Mouse (Mus musculus): Measurements from ENCODE around the gene Tnfrsf4. TPM values are rescaled to one million over a fixed set of nuclear protein-coding genes. Genes with fewer than 3 reads are reported as not detected.

Tnfrsf4 gene
- polyA plus RNA-seq (2015; fragmentation: Nextera tagmentation; extraction: Ambion mirVana), result 0.23 and 0.51 TPM in 2 replicates

- H3K4me3 ChIP-seq (replicated peaks), result no peak within 1 kb of the TSS
- no peaks in the 10 kb centered on the region for H3K4me1 ChIP-seq (replicated peaks)
- WGBS (ENCODE audit: insufficient replicate concordance), result 69% methylated on average over 8 of the region's 8 CpGs
- H3K9me3 ChIP-seq (replicated peaks), result no peaks in the 10 kb centered on the region
- H3K27me3 ChIP-seq, result no peaks in the 10 kb centered on the region
- ATAC-seq (ENCODE audit: insufficient read depth), result no peak
- no peak within 1 kb of the TSS for H3K9ac ChIP-seq
- H3K4me2 ChIP-seq, result no peak within 1 kb of the TSS
- peaks cover 66% of the 10 kb centered on the region for H3K36me3 ChIP-seq (replicated peaks)
- H3K27ac ChIP-seq (replicated peaks), result no peak within 1 kb of the TSS
These were observed at the start of gene Tnfrsf4 for GRCm38 (mm10) chr4:156013637-156014036. Gene Tnfrsf4 (plus strand): TSS chr4:156013843.

- peaks cover 37% of the 10 kb centered on the region for H3K36me3 ChIP-seq (replicated peaks)
- H3K27me3 ChIP-seq, result no peaks in the 10 kb centered on the region
- peak overlapping the region; percentile 21; the same call in 1 of the 2 replicates for H3K9ac ChIP-seq
- H3K4me1 ChIP-seq (replicated peaks), result peaks cover 82% of the 10 kb centered on the region
- peak overlapping the region; percentile 75; the same call in 1 of the 2 replicates for H3K27ac ChIP-seq (replicated peaks)
- no peak for ATAC-seq (ENCODE audit: insufficient read depth)
- H3K9me3 ChIP-seq (replicated peaks), result no peaks in the 10 kb centered on the region
- peak overlapping the region; percentile 97 for H3K4me2 ChIP-seq
- 78% methylated on average over 11 of the region's 11 CpGs for WGBS (ENCODE audit: insufficient replicate concordance)
- H3K4me3 ChIP-seq (replicated peaks), result no peak overlapping the region
These were observed 49.2 kb upstream of the Tnfrsf4 start for GRCm38 (mm10) chr4:155964396-155964795.

- ATAC-seq (ENCODE audit: insufficient read depth), result peak; percentile 78
- H3K27ac ChIP-seq (replicated peaks), result peak overlapping the region; percentile 69
- 39% methylated on average over 13 of the region's 13 CpGs for WGBS (ENCODE audit: insufficient replicate concordance)
- H3K4me1 ChIP-seq (replicated peaks), result peaks cover 55% of the 10 kb centered on the region
- peak overlapping the region; percentile 15; the same call in 1 of the 2 replicates for H3K4me3 ChIP-seq (replicated peaks)
- no peaks in the 10 kb centered on the region for H3K27me3 ChIP-seq
- H3K36me3 ChIP-seq (replicated peaks), result peaks cover 28% of the 10 kb centered on the region
- H3K9me3 ChIP-seq (replicated peaks), result no peaks in the 10 kb centered on the region
- H3K4me2 ChIP-seq, result peak overlapping the region; percentile 65
- peak overlapping the region; percentile 26; the same call in 1 of the 2 replicates for H3K9ac ChIP-seq
These were observed 44.5 kb upstream of the Tnfrsf4 start for GRCm38 (mm10) chr4:155969043-155969653.

- Histone ChIP-seq H3K4me3 (replicated peaks) (no peak overlapping the region), H3K36me3 (replicated peaks) (peaks cover 20% of the 10 kb centered on the region), H3K4me2 (no peak overlapping the region), H3K4me1 (replicated peaks) (peaks cover 44% of the 10 kb centered on the region), H3K27ac (replicated peaks) (peak overlapping the region; percentile 35; the same call in 1 of the 2 replicates), H3K27me3 (no peaks in the 10 kb centered on the region), H3K9ac (no peak overlapping the region), H3K9me3 (replicated peaks) (no peaks in the 10 kb centered on the region)
- 68% methylated on average over 5 of the region's 5 CpGs for WGBS (ENCODE audit: insufficient replicate concordance)
- no peak for ATAC-seq (ENCODE audit: insufficient read depth)
These were observed 43.4 kb upstream of the Tnfrsf4 start for GRCm38 (mm10) chr4:155970286-155970685.

GRCm38 (mm10) chr4:155972651-155973050 lies 41.0 kb upstream of the Tnfrsf4 start:
- Histone ChIP-seq H3K27me3 (no peaks in the 10 kb centered on the region), H3K27ac (replicated peaks) (no peak overlapping the region), H3K9me3 (replicated peaks) (no peaks in the 10 kb centered on the region), H3K4me3 (replicated peaks) (no peak overlapping the region), H3K4me1 (replicated peaks) (peaks cover 27% of the 10 kb centered on the region), H3K36me3 (replicated peaks) (0 out of 2 replicates have a peak, but pooled peaks cover 1% of the 10 kb centered on the region), H3K4me2 (no peak overlapping the region), H3K9ac (no peak overlapping the region)
- no peak for ATAC-seq (ENCODE audit: insufficient read depth)
- 74% methylated on average over 6 of the region's 6 CpGs for WGBS (ENCODE audit: insufficient replicate concordance)

GRCm38 (mm10) chr4:155973239-155973638 lies 40.4 kb upstream of the Tnfrsf4 start:
- H3K4me3 ChIP-seq (replicated peaks), result no peak overlapping the region
- H3K4me2 ChIP-seq, result no peak overlapping the region
- H3K4me1 ChIP-seq (replicated peaks), result peaks cover 23% of the 10 kb centered on the region
- no peak overlapping the region for H3K27ac ChIP-seq (replicated peaks)
- WGBS (ENCODE audit: insufficient replicate concordance), result 79% methylated on average over 2 of the region's 2 CpGs
- H3K27me3 ChIP-seq, result no peaks in the 10 kb centered on the region
- no peaks in the 10 kb centered on the region for H3K9me3 ChIP-seq (replicated peaks)
- H3K9ac ChIP-seq, result no peak overlapping the region
- no peak for ATAC-seq (ENCODE audit: insufficient read depth)
- H3K36me3 ChIP-seq (replicated peaks), result no peaks in the 10 kb centered on the region

- no peak for ATAC-seq (ENCODE audit: insufficient read depth)
These were observed 32.1 kb upstream of the Tnfrsf4 start for GRCm38 (mm10) chr4:155981436-155982082.

GRCm38 (mm10) chr4:155983788-155984187 lies 29.9 kb upstream of the Tnfrsf4 start:
- WGBS (ENCODE audit: insufficient replicate concordance), result 40% methylated on average over 2 of the region's 2 CpGs
- no peak overlapping the region for H3K4me3 ChIP-seq (replicated peaks)
- no peak overlapping the region for H3K4me2 ChIP-seq
- H3K27me3 ChIP-seq, result peaks cover 3% of the 10 kb centered on the region; the same call in 1 of the 2 replicates
- peaks cover 23% of the 10 kb centered on the region for H3K4me1 ChIP-seq (replicated peaks)
- H3K36me3 ChIP-seq (replicated peaks), result no peaks in the 10 kb centered on the region
- no peak overlapping the region for H3K27ac ChIP-seq (replicated peaks)
- no peak for ATAC-seq (ENCODE audit: insufficient read depth)
- no peaks in the 10 kb centered on the region for H3K9me3 ChIP-seq (replicated peaks)
- H3K9ac ChIP-seq, result no peak overlapping the region

More at GRCm38 (mm10) chr4:155981436-155982082, 32.1 kb upstream of the Tnfrsf4 start:
- peaks cover 3% of the 10 kb centered on the region; the same call in 1 of the 2 replicates for H3K27me3 ChIP-seq
- WGBS (ENCODE audit: insufficient replicate concordance), result 37% methylated on average over 12 of the region's 12 CpGs
- H3K4me3 ChIP-seq (replicated peaks), result no peak overlapping the region
- no peaks in the 10 kb centered on the region for H3K36me3 ChIP-seq (replicated peaks)
- no peak overlapping the region for H3K9ac ChIP-seq
- H3K27ac ChIP-seq (replicated peaks), result no peak overlapping the region
- H3K4me1 ChIP-seq (replicated peaks), result peaks cover 8% of the 10 kb centered on the region; the same call in 1 of the 2 replicates
- no peaks in the 10 kb centered on the region for H3K9me3 ChIP-seq (replicated peaks)
- no peak overlapping the region for H3K4me2 ChIP-seq

GRCm38 (mm10) chr4:155991211-155991907 lies 22.3 kb upstream of the Tnfrsf4 start:
- Histone ChIP-seq H3K36me3 (replicated peaks) (peaks cover 5% of the 10 kb centered on the region), H3K9me3 (replicated peaks) (no peaks in the 10 kb centered on the region), H3K4me2 (peak overlapping the region; percentile 100), H3K4me1 (replicated peaks) (peaks cover 70% of the 10 kb centered on the region), H3K27me3 (no peaks in the 10 kb centered on the region), H3K9ac (peak overlapping the region; percentile 82), H3K4me3 (replicated peaks) (peak overlapping the region; percentile 98), H3K27ac (replicated peaks) (peak overlapping the region; percentile 99)
- 65% methylated on average over 22 of the region's 22 CpGs for WGBS (ENCODE audit: insufficient replicate concordance)
- no peak for ATAC-seq (ENCODE audit: insufficient read depth)

GRCm38 (mm10) chr4:155991908-155992230 lies 21.8 kb upstream of the Tnfrsf4 start:
- H3K27me3 ChIP-seq, result no peaks in the 10 kb centered on the region
- ATAC-seq (ENCODE audit: insufficient read depth), result no peak
- H3K27ac ChIP-seq (replicated peaks), result peak overlapping the region; percentile 99
- H3K4me2 ChIP-seq, result peak overlapping the region; percentile 100
- no peaks in the 10 kb centered on the region for H3K9me3 ChIP-seq (replicated peaks)
- H3K4me1 ChIP-seq (replicated peaks), result peaks cover 70% of the 10 kb centered on the region
- H3K36me3 ChIP-seq (replicated peaks), result peaks cover 10% of the 10 kb centered on the region
- H3K4me3 ChIP-seq (replicated peaks), result peak overlapping the region; percentile 98
- 18% methylated on average over 37 of the region's 37 CpGs for WGBS (ENCODE audit: insufficient replicate concordance)
- H3K9ac ChIP-seq, result peak overlapping the region; percentile 82
